Mouse (Mus musculus): ENCODE results near the gene Med26. TPM values are rescaled to one million over a fixed set of nuclear protein-coding genes. Genes with fewer than 3 reads are reported as not detected.
A peak's percentile ranks its signal among the peaks of the same experiment; 100 is the strongest.

Gene Med26
- polyA plus RNA-seq, 1 experiment = 11.2 TPM

DNA sequence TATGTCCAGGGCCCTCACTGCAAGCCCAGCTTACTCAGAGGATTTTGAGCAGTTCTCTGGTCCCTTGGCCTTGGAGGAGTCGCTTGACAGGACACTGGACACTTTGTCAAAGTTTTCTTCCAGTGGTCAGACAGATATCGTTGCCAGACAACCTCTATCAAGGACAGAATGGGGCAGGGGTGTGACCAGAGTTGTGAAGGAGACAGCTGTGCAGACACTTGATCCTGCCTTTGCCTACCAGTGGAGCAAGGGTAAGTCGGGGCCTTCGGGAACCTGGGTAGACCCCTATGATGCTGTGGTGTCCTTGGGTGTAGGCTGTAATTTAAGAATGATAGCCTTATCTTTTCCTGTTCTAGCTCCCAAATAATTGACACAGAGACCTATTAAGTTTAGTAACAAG is 92.8 kb downstream of the Med26 start:
- DNase-seq (ENCODE audit: low read depth in 1 of 2, low spot score in 2 of 2) = no peak
- peaks cover 27% of the 10 kb centered on the region for H3K36me3 ChIP-seq (ENCODE audit: control insufficient read depth, insufficient read depth, low read length)
- no peaks in the 10 kb centered on the region for H3K27me3 ChIP-seq (ENCODE audit: control insufficient read depth, insufficient read depth, low read length)
- WGBS = 91% methylated on average over 4 of the region's 4 CpGs
- no peak overlapping the region for H3K27ac ChIP-seq (ENCODE audit: insufficient read depth, low read length)
- H3K4me3 ChIP-seq (ENCODE audit: extremely low read depth, insufficient read depth, insufficient read length) = no peak overlapping the region
- TF ChIP-seq CTCF (IDR thresholded peaks at IDR 0.05; ENCODE audit: extremely low read depth, insufficient read depth, insufficient read length, insufficient replicate concordance) (no peak), POLR2A (IDR thresholded peaks at IDR 0.05; ENCODE audit: low read depth, low read length) (no peak)
- H3K4me1 ChIP-seq (ENCODE audit: control insufficient read depth, insufficient read depth, insufficient read length) = no peaks in the 10 kb centered on the region

DNA sequence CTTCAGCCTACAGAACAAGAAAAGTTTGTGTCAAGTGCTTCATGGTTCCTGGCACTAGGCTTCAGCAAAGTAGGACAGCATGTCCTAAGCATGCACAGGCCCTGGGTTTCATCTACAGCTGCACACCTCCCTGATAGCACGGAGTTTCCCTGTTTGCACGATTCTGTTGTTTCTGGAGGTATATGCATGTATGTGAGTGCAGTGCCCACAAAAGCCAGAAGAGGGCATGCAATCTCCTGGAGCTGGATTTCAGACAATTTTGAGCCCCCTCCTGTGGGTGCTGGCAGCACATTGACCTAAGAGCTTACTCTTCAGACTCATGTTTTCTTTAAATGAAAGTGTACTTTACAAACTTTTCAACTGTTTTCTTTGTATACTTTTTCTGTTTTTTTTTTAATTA is 94.2 kb downstream of the Med26 start:
- no peak for DNase-seq (ENCODE audit: low read depth in 1 of 2, low spot score in 2 of 2)
- H3K27ac ChIP-seq (ENCODE audit: insufficient read depth, low read length) = no peak overlapping the region
- no peaks in the 10 kb centered on the region for H3K4me1 ChIP-seq (ENCODE audit: control insufficient read depth, insufficient read depth, insufficient read length)
- H3K4me3 ChIP-seq (ENCODE audit: extremely low read depth, insufficient read depth, insufficient read length) = no peak overlapping the region
- peaks cover 28% of the 10 kb centered on the region for H3K36me3 ChIP-seq (ENCODE audit: control insufficient read depth, insufficient read depth, low read length)
- WGBS = 98% methylated on average over 2 of the region's 2 CpGs
- TF ChIP-seq CTCF (IDR thresholded peaks at IDR 0.05; ENCODE audit: extremely low read depth, insufficient read depth, insufficient read length, insufficient replicate concordance) (no peak), POLR2A (IDR thresholded peaks at IDR 0.05; ENCODE audit: low read depth, low read length) (no peak)
- H3K27me3 ChIP-seq (ENCODE audit: control insufficient read depth, insufficient read depth, low read length) = no peaks in the 10 kb centered on the region

DNA sequence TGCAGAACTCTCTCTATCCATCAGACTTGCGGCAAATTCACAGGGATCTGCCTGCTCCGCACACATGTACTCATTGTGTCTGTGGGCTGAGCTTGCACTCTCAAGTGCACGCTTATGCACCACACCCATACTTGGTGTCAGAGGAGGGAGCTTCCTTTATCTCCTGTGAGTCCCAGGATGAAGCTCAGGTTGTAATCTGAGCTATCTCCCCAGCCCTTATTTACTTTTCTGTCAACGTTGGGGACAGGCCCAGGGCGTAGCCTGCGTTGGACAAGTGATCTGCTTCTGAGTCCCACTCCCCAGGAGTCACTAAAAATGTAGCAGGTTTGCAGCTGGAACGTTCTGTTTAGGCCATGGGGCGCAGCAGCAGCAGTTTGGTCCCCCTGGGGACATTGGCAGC is 96.6 kb downstream of the Med26 start:
- WGBS = 86% methylated on average over 8 of the region's 8 CpGs
- peaks cover 21% of the 10 kb centered on the region for H3K36me3 ChIP-seq (ENCODE audit: control insufficient read depth, insufficient read depth, low read length)
- no peaks in the 10 kb centered on the region for H3K4me1 ChIP-seq (ENCODE audit: control insufficient read depth, insufficient read depth, insufficient read length)
- no peaks in the 10 kb centered on the region for H3K27me3 ChIP-seq (ENCODE audit: control insufficient read depth, insufficient read depth, low read length)
- no peak overlapping the region for H3K4me3 ChIP-seq (ENCODE audit: extremely low read depth, insufficient read depth, insufficient read length)
- no peak for DNase-seq (ENCODE audit: low read depth in 1 of 2, low spot score in 2 of 2)
- TF ChIP-seq CTCF (IDR thresholded peaks at IDR 0.05; ENCODE audit: extremely low read depth, insufficient read depth, insufficient read length, insufficient replicate concordance) (no peak), POLR2A (IDR thresholded peaks at IDR 0.05; ENCODE audit: low read depth, low read length) (no peak)
- H3K27ac ChIP-seq (ENCODE audit: insufficient read depth, low read length) = no peak overlapping the region

DNA sequence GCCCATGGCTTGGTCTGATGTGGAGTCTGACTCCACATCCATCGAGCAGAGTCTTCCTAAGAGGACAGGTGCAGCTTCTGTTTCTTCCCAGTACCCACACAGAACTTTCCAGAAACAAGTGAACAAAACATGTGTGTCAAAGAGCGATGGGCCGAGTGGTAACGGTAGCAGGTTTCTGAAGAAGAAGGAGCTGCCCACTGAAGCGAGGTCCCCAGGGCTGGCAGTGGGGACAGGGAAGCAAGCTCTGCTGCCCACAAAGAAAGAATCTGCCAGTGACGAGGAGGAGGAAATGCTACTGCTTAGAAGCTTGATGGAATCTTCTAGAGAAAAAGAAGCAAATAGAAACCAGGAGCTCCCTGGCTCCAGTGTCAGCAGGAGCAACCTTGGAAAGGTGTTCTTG is 103.0 kb downstream of the Med26 start:
- peak overlapping the region; percentile 90 for H3K27ac ChIP-seq (ENCODE audit: insufficient read depth, low read length)
- peaks cover 6% of the 10 kb centered on the region for H3K36me3 ChIP-seq (ENCODE audit: control insufficient read depth, insufficient read depth, low read length)
- H3K4me1 ChIP-seq (ENCODE audit: control insufficient read depth, insufficient read depth, insufficient read length) = peaks cover 2% of the 10 kb centered on the region; the same call in 1 of the 2 replicates
- no peak for TF ChIP-seq CTCF (IDR thresholded peaks at IDR 0.05; ENCODE audit: extremely low read depth, insufficient read depth, insufficient read length, insufficient replicate concordance)
- TF ChIP-seq POLR2A (IDR thresholded peaks at IDR 0.05; ENCODE audit: low read depth, low read length) = no peak
- H3K4me3 ChIP-seq (ENCODE audit: extremely low read depth, insufficient read depth, insufficient read length) = peak overlapping the region; percentile 17; the same call in 1 of the 2 replicates
- peak; percentile 58 to 71 for DNase-seq (ENCODE audit: low read depth in 1 of 2, low spot score in 2 of 2)
- no peaks in the 10 kb centered on the region for H3K27me3 ChIP-seq (ENCODE audit: control insufficient read depth, insufficient read depth, low read length)
- 41% methylated on average over 6 of the region's 6 CpGs for WGBS

Other genes starting within 250 kb of the Med26 start
- 1.4 and 1.7 TPM in 2 replicates for gene Gm10282, start 243.0 kb downstream of the Med26 start, polyA plus RNA-seq (2012; rRNA removed)
- 219 and 378 TPM in 2 replicates for gene Klf2, start 229.2 kb downstream of the Med26 start, polyA plus RNA-seq (2012; rRNA removed)
- 36.9 and 37.1 TPM in 2 replicates for gene Eps15l1, start 126.8 kb downstream of the Med26 start, polyA plus RNA-seq (2012; rRNA removed)
- 0.11 TPM in 1 of 2 replicates, not detected in the other for gene Calr3, start 104.4 kb downstream of the Med26 start, polyA plus RNA-seq (2012; rRNA removed)
- gene 1700030K09Rik, start 104.4 kb downstream of the Med26 start, polyA plus RNA-seq (2012; rRNA removed) = 10.9 and 11.1 TPM in 2 replicates
- 63.6 and 71.2 TPM in 2 replicates for gene Cherp, start 73.0 kb downstream of the Med26 start, polyA plus RNA-seq (2012; rRNA removed)
- gene Slc35e1, start 55.7 kb downstream of the Med26 start, polyA plus RNA-seq (2012; rRNA removed) = 55.2 and 71.0 TPM in 2 replicates
- 28.1 and 31.1 TPM in 2 replicates for gene Smim7, start 22.8 kb upstream of the Med26 start, polyA plus RNA-seq (2012; rRNA removed)
- 5.6 and 5.9 TPM in 2 replicates for gene Tmem38a, start 23.8 kb upstream of the Med26 start, polyA plus RNA-seq (2012; rRNA removed)
- gene Nwd1, start 98.4 kb upstream of the Med26 start, polyA plus RNA-seq (2012; rRNA removed) = 0.11 and 0.15 TPM in 2 replicates
- 103 and 111 TPM in 2 replicates for gene Sin3b, start 175.0 kb upstream of the Med26 start, polyA plus RNA-seq (2012; rRNA removed)
- gene F2rl3, start 213.6 kb upstream of the Med26 start, polyA plus RNA-seq (2012; rRNA removed) = 26.8 and 35.7 TPM in 2 replicates

Measured in spleen, adult 2 months (tissue).